Mouse (Mus musculus) myocyte (in vitro differentiated cells): ENCODE data around the gene Fam122a.

Experiments used
- CEBPB ChIP-seq: IDR thresholded peaks from 2 replicates; pipeline ENCODE4 v1.6.1; 2011; ENCODE audit warnings: mild to moderate bottlenecking, moderate library complexity; ENCODE audit not compliant: poor library complexity, insufficient read depth, severe bottlenecking
- E2F4 ChIP-seq: IDR thresholded peaks from one replicate; pipeline ENCODE4 v1.6.1; 2011; ENCODE audit warnings: mild to moderate bottlenecking, control low read depth, moderate library complexity; ENCODE audit not compliant: insufficient read depth
- MAX ChIP-seq: IDR thresholded peaks from one replicate; pipeline ENCODE4 v1.6.1; 2011; ENCODE audit warnings: low read depth, mild to moderate bottlenecking, control low read depth
- MYOG ChIP-seq, 3 experiments: IDR thresholded peaks; one replicate each; pipeline ENCODE4 v1.6.1; 2011; ENCODE audit warnings: control low read depth in 2 of 3, low read depth in 2 of 3, mild to moderate bottlenecking in 2 of 3; ENCODE audit not compliant: insufficient read length in 2 of 3, control insufficient read depth in 1 of 3, insufficient read depth in 1 of 3
- POLR2A ChIP-seq: IDR thresholded peaks from one replicate; pipeline ENCODE4 v1.6.1; 2011; ENCODE audit warnings: low read depth, mild to moderate bottlenecking, control low read depth, moderate library complexity; ENCODE audit not compliant: insufficient read length
- POLR2AphosphoS2 ChIP-seq: IDR thresholded peaks from one replicate; pipeline ENCODE4 v1.6.1; 2011; ENCODE audit warnings: low read depth, control low read depth; ENCODE audit not compliant: insufficient read length
- TCF3 ChIP-seq: IDR thresholded peaks from one replicate; pipeline ENCODE4 v1.6.1; 2011; ENCODE audit warnings: low read depth, control low read depth; ENCODE audit not compliant: insufficient read length
- USF1 ChIP-seq: IDR thresholded peaks from one replicate; pipeline ENCODE4 v1.6.1; 2011; ENCODE audit warnings: low read depth, mild to moderate bottlenecking, control low read depth, moderate library complexity

DNA sequence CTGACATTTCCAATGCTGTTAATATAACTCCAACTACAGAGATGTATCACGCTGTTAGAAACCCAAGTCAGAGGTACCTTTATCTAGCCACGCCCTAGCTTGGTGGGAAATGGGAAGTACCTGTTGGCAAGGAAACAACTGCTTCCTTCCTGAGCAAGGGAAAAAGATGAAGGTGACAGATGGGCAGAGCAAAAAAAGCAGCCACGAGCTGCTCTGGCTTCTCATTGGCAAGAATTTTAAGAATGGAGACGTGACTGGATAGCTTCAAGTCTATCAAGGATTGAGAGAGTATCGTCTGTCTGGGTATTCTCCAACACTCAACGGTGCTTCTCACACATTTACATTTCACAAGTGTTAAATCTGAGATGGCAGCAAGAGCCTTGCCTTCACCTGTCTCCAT, 1.9 kb downstream of the Fam122a start:
- TF ChIP-seq USF1: no peak
- TF ChIP-seq E2F4: no peak
- TF ChIP-seq POLR2A: no peak
- no peak for TF ChIP-seq TCF3
- no peak for TF ChIP-seq MAX
- TF ChIP-seq POLR2AphosphoS2: no peak
- no peak for TF ChIP-seq CEBPB
- no peak for TF ChIP-seq MYOG (IDR thresholded peaks at IDR 0.05; ENCODE audit: control insufficient read depth in 1 of 3, insufficient read depth in 1 of 3, insufficient read length in 2 of 3, low read depth in 2 of 3)
